Mouse (Mus musculus) kidney, adult 18-20 months (tissue): ENCODE results near the gene Ccdc80.

Experiments used
- DNase-seq: peaks from one replicate; pipeline ENCODE4 v3.0.0; 2021

Ccdc80 gene

DNA sequence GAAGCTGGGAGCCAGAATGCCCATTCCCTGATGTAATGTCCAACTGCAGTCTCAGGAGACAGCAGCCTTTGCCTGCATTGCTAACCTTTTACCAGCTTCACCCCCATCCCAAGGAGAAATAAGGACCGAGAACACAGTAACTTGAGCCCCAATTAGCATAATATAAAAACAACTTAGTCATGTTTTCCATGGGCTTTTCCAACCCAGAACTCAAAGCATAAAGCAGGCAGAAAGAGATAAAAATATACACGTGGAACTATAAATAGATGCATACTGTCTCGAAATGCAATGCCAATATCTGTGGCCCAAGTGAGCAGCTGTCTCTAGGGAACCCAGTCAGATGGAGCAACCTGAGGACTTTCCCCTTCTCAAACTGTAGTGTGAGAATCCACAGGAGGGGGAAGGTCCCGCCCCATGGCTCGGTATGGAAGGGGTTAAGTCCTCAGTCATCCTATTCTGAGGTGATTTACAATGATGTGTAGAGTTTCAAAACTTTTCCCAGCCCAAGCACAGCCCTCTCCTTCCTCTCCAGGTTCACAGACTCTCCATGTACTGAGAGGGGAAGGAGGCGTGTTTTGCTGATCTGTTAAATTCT is at the start of gene Ccdc80:
Gene Ccdc80, plus strand, starts transcription at position 266 of the 595 bp plus-strand sequence.
- no peak for DNase-seq

DNA sequence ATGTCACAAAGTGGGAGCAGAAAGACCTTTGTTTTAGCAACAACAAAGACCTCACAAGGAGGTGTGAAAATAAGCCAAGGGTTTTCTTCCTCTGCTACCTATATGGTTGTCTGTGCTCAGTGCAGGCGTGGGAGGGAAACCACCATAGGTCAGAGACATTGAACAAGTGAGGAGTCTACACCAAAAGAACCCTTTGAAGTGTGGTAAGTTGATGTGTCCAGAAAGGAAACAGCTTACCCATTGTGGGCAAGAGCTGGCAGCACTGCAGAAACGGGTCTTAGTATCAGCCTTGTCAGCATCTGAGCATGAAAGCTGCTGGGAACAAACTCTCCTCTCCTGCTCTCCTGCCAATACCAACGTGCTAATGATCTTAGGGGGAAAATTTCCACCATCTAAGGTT is 48.4 kb upstream of the Ccdc80 start:
- no peak for DNase-seq

DNA sequence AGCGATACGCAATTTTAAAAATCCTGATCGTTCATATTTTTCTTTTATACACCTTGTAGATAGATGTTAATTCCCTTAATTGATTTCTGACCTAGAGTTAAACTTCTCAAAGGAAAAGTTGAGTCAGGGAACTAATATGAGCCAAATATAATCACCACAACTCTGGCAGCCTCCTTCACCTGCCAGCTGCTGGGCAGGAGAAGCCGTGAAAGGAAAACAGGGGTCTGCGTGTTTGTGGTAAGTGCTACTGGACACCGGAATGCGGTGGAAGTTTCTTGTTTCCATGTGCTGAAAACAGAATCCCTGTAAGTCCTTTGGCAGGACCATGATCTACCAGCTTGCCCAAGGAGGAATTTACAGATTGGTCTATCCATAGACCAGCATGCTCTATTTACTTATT is 36.0 kb upstream of the Ccdc80 start:
- DNase-seq, result no peak

DNA sequence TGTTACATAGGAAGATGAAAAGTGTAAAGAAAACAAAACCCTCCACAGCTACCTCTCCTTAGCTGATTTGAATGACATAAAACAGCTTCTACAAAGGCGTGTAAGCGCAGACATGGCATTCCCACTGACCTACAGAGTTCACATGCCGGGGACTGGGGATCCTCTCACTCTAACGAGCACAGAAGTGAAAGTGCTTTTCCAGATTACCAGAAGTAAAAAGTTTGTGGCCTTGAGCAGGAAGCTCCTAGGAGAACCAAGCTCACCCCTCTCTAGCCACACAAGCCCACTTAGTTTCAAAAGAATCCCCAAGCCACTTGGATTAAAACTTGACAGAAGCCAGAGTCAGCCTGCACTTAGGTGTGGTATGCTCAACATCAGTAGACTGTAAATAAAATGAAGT is 35.3 kb upstream of the Ccdc80 start:
- no peak for DNase-seq

DNA sequence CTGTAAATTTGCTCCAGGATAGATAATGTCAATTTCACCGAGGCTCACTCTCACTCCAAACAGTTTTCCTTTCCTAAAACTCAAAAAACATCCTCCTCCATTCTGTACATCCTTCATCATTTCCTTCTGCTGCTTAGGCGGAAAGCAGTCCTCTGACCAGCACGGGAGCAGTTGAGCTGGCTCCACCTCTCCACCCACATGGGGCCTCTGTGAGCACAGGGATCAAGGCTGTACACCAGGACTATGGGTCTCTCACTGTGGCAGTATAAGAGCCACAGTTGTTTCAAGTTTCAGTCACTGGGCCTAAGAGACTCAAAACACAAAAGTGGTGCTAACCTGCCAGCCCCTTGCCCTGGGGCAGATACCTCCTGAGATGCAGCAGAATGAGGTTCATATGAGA is 32.1 kb upstream of the Ccdc80 start:
- no peak for DNase-seq

DNA sequence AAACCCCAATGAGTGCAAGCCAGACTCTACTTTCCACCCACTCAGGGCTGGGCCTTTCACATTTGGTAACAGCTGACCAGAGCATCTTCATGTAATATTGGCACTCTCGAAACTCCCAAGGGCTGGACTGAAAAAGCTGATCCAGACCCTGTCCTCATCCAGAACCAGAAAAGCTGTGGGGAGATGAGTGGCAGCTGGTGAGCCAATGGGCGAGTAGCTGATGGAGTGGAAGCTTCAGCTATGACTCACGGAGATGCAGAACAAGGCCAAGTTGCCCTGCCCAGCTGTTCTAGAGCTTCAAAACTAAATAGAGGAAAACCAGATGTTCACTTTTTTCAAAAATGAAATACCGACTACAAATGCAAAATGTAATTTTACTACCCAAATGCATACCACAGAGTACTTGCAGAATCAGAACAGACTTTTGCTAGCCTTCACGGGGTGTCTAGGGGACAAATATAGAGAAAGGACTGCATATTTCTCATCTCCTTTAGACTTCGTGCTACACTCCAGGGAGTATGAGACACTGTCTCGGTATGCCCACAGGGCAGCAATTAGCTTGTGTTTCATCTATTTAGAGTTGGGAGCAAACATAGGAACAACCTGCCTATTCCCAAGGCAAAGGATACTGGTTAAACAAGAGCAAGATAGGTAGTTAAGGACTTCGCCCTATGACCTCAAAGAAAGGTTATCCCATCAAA is 22.7 kb upstream of the Ccdc80 start:
- DNase-seq, result no peak

GRCm38 (mm10) chr16:45071424-45071823 is 21.8 kb upstream of the Ccdc80 start:
- DNase-seq, result no peak

GRCm38 (mm10) chr16:45077517-45078080 is 15.6 kb upstream of the Ccdc80 start:
- DNase-seq, result no peak

GRCm38 (mm10) chr16:45079322-45079721 is 13.9 kb upstream of the Ccdc80 start:
- no peak for DNase-seq

DNA sequence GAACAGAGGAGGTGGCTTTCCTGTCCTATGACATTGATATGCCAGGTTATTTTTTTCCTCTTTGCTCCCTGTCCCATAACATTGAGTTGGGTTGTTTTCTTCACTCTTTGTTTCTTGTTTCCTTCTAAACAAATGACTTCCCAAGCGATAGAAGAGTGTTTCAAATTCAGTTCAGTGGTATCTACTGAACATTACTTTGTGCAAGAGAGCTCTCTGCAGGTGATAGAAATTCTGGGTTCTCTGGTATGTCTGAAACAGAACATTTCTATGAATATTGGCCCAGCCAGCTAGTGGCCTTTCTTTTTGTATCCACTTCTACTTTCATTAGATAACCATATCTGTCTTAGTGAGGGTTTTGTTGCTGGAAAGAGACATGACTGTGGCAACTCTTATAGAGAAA is 4.4 kb upstream of the Ccdc80 start:
- DNase-seq, result no peak

GRCm38 (mm10) chr16:45090005-45090404 is 3.2 kb upstream of the Ccdc80 start:
- DNase-seq, result peak; percentile 65

DNA sequence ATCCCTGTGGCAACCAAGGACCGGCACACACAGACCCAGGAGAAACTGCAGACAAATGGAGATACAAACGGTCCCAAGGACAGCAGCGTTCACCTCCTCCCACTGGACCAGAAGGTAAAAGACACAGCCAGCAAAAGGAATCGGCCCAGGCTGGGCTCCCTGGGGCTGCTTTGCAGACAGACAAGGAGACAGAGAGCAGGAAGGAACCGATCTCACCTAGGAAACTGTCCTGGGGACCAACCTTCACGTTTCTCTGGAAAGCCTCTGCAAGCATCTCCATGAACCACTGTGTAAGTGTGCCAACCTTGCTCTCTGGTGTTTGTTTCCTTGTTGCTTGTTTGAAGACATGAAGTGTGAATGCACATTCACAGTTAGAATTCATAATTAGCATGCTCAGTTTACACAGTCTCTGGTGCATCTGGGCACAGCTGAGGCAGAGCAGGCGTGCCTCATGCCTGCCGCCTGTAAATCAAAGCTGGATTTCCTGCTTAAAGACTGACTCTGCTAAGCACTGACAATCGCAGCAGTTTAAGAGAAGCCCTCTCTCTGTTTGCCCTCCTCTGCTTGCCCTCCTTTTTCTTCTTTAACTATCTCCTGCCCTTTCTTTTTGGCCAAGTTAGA is 1.0 kb downstream of the Ccdc80 start:
- no peak for DNase-seq

DNA sequence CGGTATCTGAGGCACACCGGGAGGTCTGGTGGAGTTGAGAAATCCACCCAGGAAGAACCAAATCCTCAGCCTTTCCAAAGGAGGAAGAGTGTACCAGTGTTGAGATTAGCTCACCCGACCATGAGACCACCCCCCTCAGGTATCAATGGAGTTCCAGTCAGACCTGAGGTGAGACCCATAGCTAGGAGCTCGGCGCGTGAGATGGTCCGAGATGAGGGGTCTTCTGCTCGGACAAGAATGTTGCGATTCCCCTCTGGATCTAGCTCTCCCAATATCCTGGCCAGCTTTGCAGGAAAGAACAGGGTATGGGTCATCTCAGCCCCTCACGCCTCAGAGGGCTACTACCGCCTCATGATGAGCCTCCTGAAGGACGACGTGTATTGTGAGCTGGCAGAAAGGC is 1.8 kb downstream of the Ccdc80 start:
- DNase-seq, result no peak

GRCm38 (mm10) chr16:45095561-45096482 is 2.6 kb downstream of the Ccdc80 start:
- DNase-seq, result no peak

DNA sequence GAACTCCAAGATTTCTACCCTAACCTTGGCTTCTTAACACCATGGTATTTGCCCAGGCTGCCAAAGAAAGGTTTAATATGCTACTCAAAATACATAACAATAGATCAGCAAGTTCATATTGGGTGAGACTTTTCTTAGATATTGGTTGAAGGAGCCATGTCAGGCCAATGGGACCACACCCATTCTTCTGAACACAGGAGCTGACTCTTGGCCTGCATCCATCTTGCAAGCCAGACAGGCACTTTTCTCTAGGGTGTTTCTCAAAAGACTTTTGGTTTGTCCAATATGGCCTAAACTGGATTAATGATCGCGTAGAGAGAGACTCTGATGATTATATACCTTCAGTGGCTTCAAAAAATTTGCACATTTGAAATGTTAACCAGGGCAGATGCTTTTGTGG is 4.3 kb downstream of the Ccdc80 start:
- DNase-seq, result no peak

DNA sequence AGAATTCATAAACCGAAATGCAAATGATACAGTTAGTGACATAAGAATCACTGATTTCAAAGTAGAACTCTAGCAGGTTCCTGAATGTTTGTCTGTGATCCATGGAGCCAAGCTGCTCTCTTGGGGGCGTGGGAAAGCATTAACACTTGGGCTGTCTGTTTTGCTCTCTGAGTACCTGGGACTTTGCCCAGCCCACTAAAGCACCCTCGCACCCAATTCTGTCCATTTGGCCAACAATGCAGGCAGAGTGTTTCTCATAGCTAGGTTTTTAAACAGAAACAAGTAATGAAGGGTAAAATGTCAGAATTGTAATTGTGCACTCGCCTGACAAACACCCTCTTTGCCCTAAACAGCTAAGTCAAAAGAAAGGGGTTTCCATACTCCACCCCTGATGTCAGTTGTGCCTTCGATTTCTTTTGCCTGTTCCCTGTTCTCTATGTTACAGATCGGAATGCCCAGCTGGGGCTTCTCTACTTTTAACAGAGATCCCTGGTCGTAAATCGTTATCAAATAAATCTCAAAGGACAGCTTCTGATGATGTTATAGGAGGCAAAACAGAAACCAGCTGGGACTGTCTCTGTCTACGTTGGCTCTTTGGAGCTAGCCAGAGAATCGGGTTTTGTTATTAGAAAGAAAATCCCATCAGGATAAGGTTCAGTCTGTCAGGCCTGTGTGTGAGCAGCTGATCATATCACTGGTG is 5.1 kb downstream of the Ccdc80 start:
- no peak for DNase-seq

DNA sequence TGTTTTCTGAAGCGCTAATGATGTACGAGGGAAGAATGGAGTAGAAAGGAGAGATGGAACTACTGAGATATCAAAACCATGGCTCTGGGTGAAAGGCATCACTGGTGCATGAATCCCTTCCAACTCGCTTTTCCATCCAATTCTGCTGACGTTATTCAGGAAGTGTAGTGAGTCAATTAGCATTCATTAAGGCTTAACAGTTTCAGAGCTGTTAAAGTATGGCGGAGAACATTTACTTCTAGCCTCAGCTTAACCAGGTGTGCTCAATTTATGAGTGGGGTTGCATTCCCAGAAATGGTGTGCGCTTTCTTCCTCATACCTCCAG is 5.6 kb downstream of the Ccdc80 start:
- DNase-seq, result no peak

DNA sequence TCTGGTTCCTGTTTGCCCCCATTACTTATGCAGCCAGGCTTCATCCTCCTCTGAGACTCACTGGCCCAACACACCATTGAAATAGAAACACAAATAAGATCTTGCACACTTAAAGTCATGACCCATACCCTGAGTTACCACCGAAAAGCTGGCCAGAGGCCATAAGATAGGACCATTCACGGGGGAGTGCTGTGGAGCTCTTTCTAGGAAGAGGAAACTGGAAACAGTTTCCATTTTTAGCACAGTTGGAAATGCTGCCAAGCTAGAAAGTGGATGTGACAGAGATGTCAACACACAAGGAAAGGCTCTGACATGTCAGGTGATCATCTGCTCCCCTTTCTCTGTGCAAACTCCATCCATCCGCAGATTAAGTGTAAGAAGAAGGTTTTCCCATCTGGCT is 7.7 kb downstream of the Ccdc80 start:
- no peak for DNase-seq

GRCm38 (mm10) chr16:45104993-45105392 is 11.8 kb downstream of the Ccdc80 start:
- no peak for DNase-seq

- no peak for DNase-seq
Measured at GRCm38 (mm10) chr16:45108203-45108878, 15.1 kb downstream of the Ccdc80 start.

GRCm38 (mm10) chr16:45110498-45110897 is 17.3 kb downstream of the Ccdc80 start:
- no peak for DNase-seq

DNA sequence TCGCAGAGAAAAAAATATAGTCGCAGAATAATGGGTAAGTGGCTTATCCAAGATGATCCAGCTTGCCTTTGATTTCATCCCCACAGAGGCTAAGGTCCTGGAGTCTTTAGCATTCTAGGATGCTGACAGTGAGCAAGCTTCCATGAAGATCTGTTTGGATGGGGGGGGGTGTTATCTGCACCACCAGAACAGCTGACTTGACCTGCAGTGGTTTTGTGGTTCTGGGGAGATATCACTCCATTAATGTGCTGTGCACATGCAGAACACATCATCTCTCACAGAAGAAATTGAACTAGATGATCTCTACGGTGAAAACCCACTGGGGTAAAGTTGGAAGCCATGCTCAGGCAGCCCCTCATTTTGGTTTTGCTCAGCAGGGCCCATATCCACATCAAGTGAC is 24.0 kb downstream of the Ccdc80 start:
- DNase-seq, result no peak
